Mouse (Mus musculus) left cerebral cortex, postnatal 10 days (tissue): ENCODE results near the gene Magi2. TPM values are rescaled to one million over a fixed set of nuclear protein-coding genes. Genes with fewer than 3 reads are reported as not detected.

Experiments used
- DNase-seq, 2 experiments: peaks; one replicate each; pipeline ENCODE4 v3.0.0; 2021 to 2022; ENCODE audit warnings: low spot score in 2 of 2, mixed read lengths in 1 of 2; ENCODE audit errors: extremely low spot score in 1 of 2
- intact Hi-C: fragments of 180-260 bp; cut with DNase I; formaldehyde crosslinking; loops from one replicate; pipeline ENCODE4 v1.15.1; 2025
- total RNA-seq, 2 experiments: library from RNA; stranded (reverse); gene quantifications; 2 replicates each; pipeline ENCODE4 v1.2.3; 2021

Gene Magi2
- total RNA-seq, 2 experiments from 2014 or later = 89.5 to 96.4 TPM

DNA sequence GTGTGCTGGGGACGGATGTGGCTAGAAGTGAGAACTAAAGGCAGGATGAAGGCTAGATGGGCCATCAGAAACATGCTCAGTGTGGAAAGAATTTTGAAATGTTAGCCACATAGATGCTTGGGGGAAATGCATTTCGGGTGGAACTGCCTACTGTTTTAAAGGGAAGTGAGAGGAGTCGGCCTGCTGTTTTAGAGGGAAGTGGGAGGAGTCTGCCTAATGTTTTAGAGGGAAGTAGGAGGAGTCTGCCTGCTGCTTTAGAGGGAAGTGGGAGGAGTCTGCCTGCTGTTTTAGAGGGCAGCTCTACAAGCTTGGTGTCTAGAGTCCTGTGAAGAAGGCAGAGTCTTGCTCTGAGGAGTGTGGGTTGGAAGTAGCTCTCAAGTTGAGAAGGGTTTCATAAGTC lies 664.9 kb downstream of the Magi2 start:
- no peak for DNase-seq
- intact Hi-C loops = no loop called here

DNA sequence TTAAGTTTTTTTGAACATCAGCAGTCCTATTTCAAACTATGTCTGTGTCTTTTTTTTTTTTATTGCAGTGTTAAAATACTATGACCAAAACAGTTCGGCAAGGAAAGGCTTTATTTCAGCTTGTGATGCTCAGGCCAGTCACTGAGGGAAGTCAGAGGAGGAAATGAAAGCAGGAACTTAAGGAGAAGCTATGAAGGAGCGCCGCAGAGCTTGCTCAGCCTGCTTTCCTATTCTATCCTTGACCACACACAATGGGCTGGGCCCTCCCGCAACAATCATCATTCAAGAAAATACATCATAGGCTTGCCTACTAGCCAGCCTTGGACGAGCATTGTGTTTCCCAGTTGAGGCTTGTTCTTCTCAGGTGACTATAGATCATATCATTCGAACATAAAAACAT lies 669.1 kb downstream of the Magi2 start:
- no peak for DNase-seq
- intact Hi-C loops = no loop called here

DNA sequence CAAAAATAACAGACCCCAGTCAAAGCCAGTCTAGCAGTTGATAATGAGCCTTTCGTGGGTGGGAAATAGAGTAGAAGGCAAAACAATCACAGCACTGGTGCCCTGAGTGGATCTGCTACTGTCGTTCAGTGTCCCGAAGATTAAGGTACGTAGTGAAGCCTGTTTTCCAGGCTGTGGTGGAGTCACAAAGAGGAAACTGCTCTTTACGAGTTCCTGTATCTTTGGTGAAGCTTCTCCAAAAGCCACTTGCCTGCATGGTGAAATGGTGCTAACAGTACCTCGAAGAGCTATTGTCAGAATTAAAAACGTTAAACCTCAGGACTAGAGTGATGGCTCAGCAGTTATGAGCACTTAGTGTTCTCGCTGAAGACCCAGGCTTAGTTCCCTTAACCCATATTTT lies 674.8 kb downstream of the Magi2 start:
- no peak for DNase-seq
- intact Hi-C loops = loop anchor here (10.0 kb wide), 1 partner anchor 357 kb away; no protein-coding TSS in a partner anchor

- intact Hi-C loops = loop anchor here (10.0 kb wide), 1 partner anchor 362 kb away; no protein-coding TSS in a partner anchor
- DNase-seq = no peak
These were observed 679.8 kb downstream of the Magi2 start for GRCm38 (mm10) chr5:19906636-19907035.

- intact Hi-C loops = loop anchor here (10.0 kb wide), 1 partner anchor 363 kb away; no protein-coding TSS in a partner anchor
- peak in 1 of 2 experiments; percentile 30 for DNase-seq
These were observed 680.6 kb downstream of the Magi2 start for GRCm38 (mm10) chr5:19907381-19907982.

DNA sequence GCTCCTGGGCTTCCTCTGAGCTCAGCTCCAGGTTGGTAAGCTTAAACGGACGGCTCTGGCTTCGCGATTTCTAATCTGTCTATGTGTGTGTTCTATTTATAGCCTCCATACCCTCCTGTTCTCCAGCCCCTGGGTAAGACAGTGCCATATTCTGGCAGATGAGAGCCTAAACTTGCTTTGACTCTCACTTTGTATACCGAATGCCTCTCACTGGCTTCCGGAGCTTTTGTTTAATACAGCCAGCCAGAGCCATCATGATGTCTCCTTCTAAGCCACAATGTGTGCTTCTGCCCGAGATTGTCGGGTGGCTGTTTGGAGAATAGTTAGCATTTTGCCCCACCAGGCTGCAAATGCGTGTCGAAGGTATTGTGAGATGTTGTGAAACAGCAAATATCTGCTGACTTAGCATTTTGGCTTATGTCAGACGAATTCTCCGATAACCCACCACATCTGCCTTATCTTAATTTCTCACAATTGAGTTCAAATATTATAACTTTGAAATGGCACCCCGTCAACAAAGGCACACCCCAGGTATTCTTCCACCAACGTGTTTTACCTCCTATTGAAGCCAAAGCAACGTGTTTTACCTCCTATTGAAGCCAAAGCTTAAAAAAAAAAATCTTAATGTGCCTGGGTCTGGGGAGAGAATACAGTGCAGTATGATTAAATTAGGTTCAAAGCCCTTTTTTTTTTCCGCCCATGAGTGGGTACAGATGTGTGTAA lies 681.3 kb downstream of the Magi2 start:
- DNase-seq = no peak
- intact Hi-C loops = loop anchor here (2.0 to 10.0 kb wide), 2 partner anchors 161 to 363 kb away; no protein-coding TSS in a partner anchor

DNA sequence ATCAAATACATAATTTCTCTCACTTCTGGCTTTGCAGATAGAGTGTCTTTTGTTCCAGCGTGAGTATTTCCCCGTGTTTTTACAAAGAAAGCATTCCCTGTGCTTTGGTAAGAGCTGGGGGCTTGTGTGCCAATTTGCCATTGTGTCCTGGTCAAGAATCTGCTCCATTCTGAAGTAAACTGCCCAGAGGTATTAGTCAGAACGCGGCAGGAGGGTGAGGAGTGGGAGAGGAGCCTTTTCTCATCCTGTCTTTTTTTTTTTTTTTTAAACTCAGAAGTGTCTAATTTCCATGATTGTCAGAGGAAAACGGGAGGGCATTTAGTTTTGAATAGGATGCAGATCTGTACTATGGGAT lies 681.8 kb downstream of the Magi2 start:
- intact Hi-C loops = loop anchor here (2.0 to 10.0 kb wide), 2 partner anchors 162 to 364 kb away; no protein-coding TSS in a partner anchor

GRCm38 (mm10) chr5:19909071-19909470 lies 682.2 kb downstream of the Magi2 start:
- intact Hi-C loops = loop anchor here (2.0 to 10.0 kb wide), 2 partner anchors 162 to 364 kb away; no protein-coding TSS in a partner anchor
- peak; percentile 41 to 67 for DNase-seq

More for the DNA sequence above, 681.8 kb downstream of the Magi2 start:
- DNase-seq = no peak

DNA sequence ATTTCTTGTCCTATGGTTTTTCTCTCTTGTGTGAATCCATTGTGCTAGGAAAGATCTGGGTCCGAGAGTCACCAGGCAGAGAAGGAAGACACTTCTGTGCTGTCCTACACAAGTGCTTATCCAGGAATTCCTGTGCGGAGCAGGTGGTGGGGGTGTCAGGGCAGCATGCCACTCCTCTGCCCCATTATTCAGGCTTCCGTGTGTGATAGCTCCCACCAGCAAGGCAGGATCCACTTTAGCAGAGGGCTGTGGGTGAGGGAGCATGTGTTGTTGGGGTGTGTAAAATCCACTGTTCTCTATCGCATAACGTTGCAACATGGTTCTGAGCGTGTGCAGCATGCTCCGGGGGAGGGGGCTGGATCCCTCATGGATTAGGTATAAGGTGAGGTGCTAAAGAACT lies 682.8 kb downstream of the Magi2 start:
- intact Hi-C loops = loop anchor here (2.0 to 10.0 kb wide), 2 partner anchors 163 to 365 kb away; no protein-coding TSS in a partner anchor
- no peak for DNase-seq

GRCm38 (mm10) chr5:19932102-19932501 lies 705.3 kb downstream of the Magi2 start:
- intact Hi-C loops = no loop called here
- no peak for DNase-seq

- intact Hi-C loops = no loop called here
- DNase-seq = no peak
These were observed 706.4 kb downstream of the Magi2 start for GRCm38 (mm10) chr5:19933190-19933589.

- intact Hi-C loops = no loop called here
- DNase-seq = no peak
These were observed 724.3 kb downstream of the Magi2 start for GRCm38 (mm10) chr5:19951102-19951501.

DNA sequence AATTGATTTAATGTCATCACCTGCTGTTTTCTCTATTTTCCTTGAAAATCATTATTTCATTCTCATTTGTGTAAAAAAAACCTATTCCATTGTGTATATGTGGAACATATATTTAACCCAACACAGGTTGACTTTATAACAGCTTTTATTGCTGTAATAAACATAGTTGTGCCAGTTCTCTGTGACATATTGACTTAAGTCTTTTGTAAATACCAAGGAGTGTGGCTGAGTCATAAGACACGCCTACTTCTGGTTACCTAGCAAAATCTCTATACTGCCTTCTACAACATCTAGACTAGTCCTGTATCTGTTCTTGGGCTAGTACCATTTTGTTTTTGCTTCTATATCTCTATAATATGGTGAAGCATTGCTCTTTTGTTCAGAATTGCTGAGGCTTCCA lies 737.3 kb downstream of the Magi2 start:
- DNase-seq = no peak
- intact Hi-C loops = no loop called here

DNA sequence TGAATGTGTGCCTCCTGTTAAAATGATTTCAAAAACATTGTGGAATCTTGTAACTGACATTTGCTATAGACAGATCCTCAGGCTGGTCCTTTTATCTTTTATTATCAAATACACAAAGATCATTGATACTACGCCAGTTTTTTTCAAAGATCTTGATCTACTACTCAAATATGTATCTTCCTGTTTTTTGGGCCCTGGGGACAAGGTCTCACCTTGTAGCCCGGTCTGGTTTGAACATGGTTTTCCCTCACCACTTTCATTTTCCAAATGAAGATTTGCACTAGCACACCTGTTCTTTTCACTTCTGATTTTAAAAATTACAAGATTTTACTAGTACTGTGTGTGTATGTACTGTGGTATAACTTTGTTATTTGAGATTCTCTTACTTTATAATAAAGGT lies 745.9 kb downstream of the Magi2 start:
- intact Hi-C loops = no loop called here

GRCm38 (mm10) chr5:19973852-19974251 lies 747.0 kb downstream of the Magi2 start:
- intact Hi-C loops = no loop called here
- no peak for DNase-seq

More for the DNA sequence above, 745.9 kb downstream of the Magi2 start:
- no peak for DNase-seq

DNA sequence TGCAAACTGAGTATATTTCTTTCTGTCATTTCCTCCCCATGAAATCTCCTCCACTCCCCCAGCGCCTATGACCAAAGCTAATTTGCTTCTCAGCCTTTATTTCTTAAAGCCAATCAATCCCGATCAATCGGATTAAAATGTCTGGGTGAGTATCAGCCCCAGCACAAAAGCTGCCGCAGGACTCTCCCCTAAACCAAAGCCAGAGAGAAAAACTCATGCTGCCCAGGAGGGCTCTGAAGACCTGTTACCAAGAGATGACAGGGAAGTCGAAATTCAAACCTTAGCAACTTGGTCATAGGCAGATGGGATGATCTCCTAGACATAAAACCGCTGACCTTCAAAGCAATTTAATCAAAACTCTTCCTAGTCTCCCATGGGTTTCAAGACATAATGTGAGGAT lies 754.7 kb downstream of the Magi2 start:
- intact Hi-C loops = no loop called here
- no peak for DNase-seq

- intact Hi-C loops = no loop called here
- peak in 1 of 2 experiments; percentile 31 for DNase-seq
These were observed 755.2 kb downstream of the Magi2 start for GRCm38 (mm10) chr5:19982031-19982430.

DNA sequence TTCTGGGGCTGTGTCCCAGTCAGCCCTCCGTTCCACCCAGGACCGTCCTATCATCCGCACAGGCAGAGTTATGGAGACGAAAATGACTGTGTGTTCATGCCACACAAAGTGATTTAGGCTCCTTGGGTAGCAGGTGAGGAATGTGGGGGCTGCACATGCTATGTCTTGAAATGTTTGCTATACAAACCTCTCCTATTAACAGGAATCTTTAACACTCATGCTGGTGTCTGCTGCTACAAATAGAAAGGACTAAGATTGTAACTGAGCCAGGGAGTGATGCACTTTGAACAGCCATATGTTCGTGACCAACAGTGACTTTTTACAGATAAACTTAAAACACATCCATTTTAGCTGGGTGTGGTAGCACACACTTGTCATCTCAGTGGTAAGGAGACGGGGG lies 772.6 kb downstream of the Magi2 start:
- DNase-seq = no peak

GRCm38 (mm10) chr5:19999912-20000311 lies 773.1 kb downstream of the Magi2 start:
- intact Hi-C loops = loop anchor here (5.0 kb wide), 1 partner anchor 702 kb away; no protein-coding TSS in a partner anchor
- DNase-seq = no peak

More for the DNA sequence above, 772.6 kb downstream of the Magi2 start:
- intact Hi-C loops = loop anchor here (5.0 kb wide), 1 partner anchor 703 kb away; no protein-coding TSS in a partner anchor

GRCm38 (mm10) chr5:20006616-20007015 lies 779.8 kb downstream of the Magi2 start:
- intact Hi-C loops = no loop called here
- DNase-seq = no peak
